Mouse (Mus musculus) megakaryocyte-erythroid progenitor cell, adult 5-6 weeks (primary cell): ENCODE results near the gene Tmem114. TPM values are rescaled to one million over a fixed set of nuclear protein-coding genes. Genes with fewer than 3 reads are reported as not detected.
A peak's percentile ranks its signal among the peaks of the same experiment; 100 is the strongest.

ENCODE experiments used
- ATAC-seq: replicated peaks from 2 replicates; pipeline ENCODE4 v1.8.0; 2016; ENCODE audit warnings: mild to moderate bottlenecking, inconsistent platforms; ENCODE audit not compliant: severe bottlenecking, poor library complexity, low FRiP score, low TSS enrichment
- total RNA-seq, 2 experiments: library from RNA; stranded (forward) in 1 of 2; stranded (reverse) in 1 of 2; fragments of 200-1000, 215-1000 nt in 1 of 2; fragments of >200 nt in 1 of 2; fragmentation: Nextera tagmentation in 1 of 2; gene quantifications; 2 replicates each; pipeline ENCODE4 v1.2.3; 2014 to 2017

Gene Tmem114
- total RNA-seq, 2 experiments from 2014 or later = not detected

GRCm38 (mm10) chr16:8413441-8413840 is 11.5 kb downstream of the Tmem114 start:
- no peak for ATAC-seq

- ATAC-seq = peak; percentile 84
Observed at GRCm38 (mm10) chr16:8412213-8412612, 12.7 kb downstream of the Tmem114 start.

- ATAC-seq = peak; percentile 76
Observed at GRCm38 (mm10) chr16:8409197-8409596, 15.7 kb downstream of the Tmem114 start.

GRCm38 (mm10) chr16:8406708-8407107 is 18.2 kb downstream of the Tmem114 start:
- peak; percentile 51 for ATAC-seq

GRCm38 (mm10) chr16:8402663-8403062 is 22.3 kb downstream of the Tmem114 start:
- ATAC-seq = no peak

GRCm38 (mm10) chr16:8401171-8401955 is 23.6 kb downstream of the Tmem114 start:
- no peak for ATAC-seq

GRCm38 (mm10) chr16:8399868-8400267 is 25.1 kb downstream of the Tmem114 start:
- ATAC-seq = no peak

- ATAC-seq = no peak
Observed at GRCm38 (mm10) chr16:8394946-8395345, 30.0 kb downstream of the Tmem114 start.

- ATAC-seq = no peak
Observed at GRCm38 (mm10) chr16:8388491-8388890, 36.4 kb downstream of the Tmem114 start.

GRCm38 (mm10) chr16:8386386-8386785 is 38.5 kb downstream of the Tmem114 start:
- no peak for ATAC-seq

GRCm38 (mm10) chr16:8385679-8386078 is 39.3 kb downstream of the Tmem114 start:
- ATAC-seq = no peak

GRCm38 (mm10) chr16:8384772-8385171 is 40.2 kb downstream of the Tmem114 start:
- no peak for ATAC-seq

GRCm38 (mm10) chr16:8383396-8383795 is 41.5 kb downstream of the Tmem114 start:
- ATAC-seq = no peak

GRCm38 (mm10) chr16:8363066-8363465 is 61.9 kb downstream of the Tmem114 start:
- no peak for ATAC-seq

Other genes starting within 250 kb of the Tmem114 start
- gene Mettl22, start 45.7 kb upstream of the Tmem114 start, total RNA-seq (2014; fragmentation: Nextera tagmentation) = 27.1 and 47.9 TPM in 2 replicates
- gene Mettl22, start 45.7 kb upstream of the Tmem114 start, total RNA-seq (2017) = 17.1 and 31.8 TPM in 2 replicates
- gene Abat, start 88.3 kb upstream of the Tmem114 start, total RNA-seq (2014; fragmentation: Nextera tagmentation) = not detected in 2 replicates
- 0.65 and 1.2 TPM in 2 replicates for gene Abat, start 88.3 kb upstream of the Tmem114 start, total RNA-seq (2017)
- gene Pmm2, start 212.5 kb upstream of the Tmem114 start, total RNA-seq (2014; fragmentation: Nextera tagmentation) = 54.8 and 74.7 TPM in 2 replicates
- 51.1 and 56.8 TPM in 2 replicates for gene Pmm2, start 212.5 kb upstream of the Tmem114 start, total RNA-seq (2017)
- 17.2 and 18.1 TPM in 2 replicates for gene Tmem186, start 212.6 kb upstream of the Tmem114 start, total RNA-seq (2014; fragmentation: Nextera tagmentation)
- 12.5 and 22.9 TPM in 2 replicates for gene Tmem186, start 212.6 kb upstream of the Tmem114 start, total RNA-seq (2017)
- gene Carhsp1, start 247.0 kb upstream of the Tmem114 start, total RNA-seq (2014; fragmentation: Nextera tagmentation) = 28.8 and 32.5 TPM in 2 replicates
- 18.5 and 23.8 TPM in 2 replicates for gene Carhsp1, start 247.0 kb upstream of the Tmem114 start, total RNA-seq (2017)